Mouse (Mus musculus) embryonic facial prominence, embryonic 15.5 days (tissue): ENCODE results near the gene Inava. TPM values are rescaled to one million over a fixed set of nuclear protein-coding genes. Genes with fewer than 3 reads are reported as not detected.
A peak's percentile ranks its signal among the peaks of the same experiment; 100 is the strongest.

Experiments used
- ATAC-seq: fragments of 200-750 bp; cut with Nextera tagmentation; 2 replicates; pipeline ENCODE4 v1.8.0; 2017; ENCODE audit warnings: low read depth, moderate TSS enrichment; ENCODE audit not compliant: insufficient number of reproducible peaks, low FRiP score, low TSS enrichment
- H3K27ac ChIP-seq: fragments of 300-500 bp; sonication (generic); replicated peaks from 2 replicates; pipeline ENCODE4 v1.5.1; 2015; ENCODE audit warnings: mild to moderate bottlenecking, inconsistent platforms
- H3K27me3 ChIP-seq: fragments of 300-500 bp; sonication (generic); 2 replicates; pipeline ENCODE4 v1.6.1; 2015; ENCODE audit warnings: inconsistent platforms
- H3K36me3 ChIP-seq: fragments of 300-500 bp; sonication (generic); 2 replicates; pipeline ENCODE4 v1.6.1; 2015; ENCODE audit warnings: mild to moderate bottlenecking, inconsistent platforms
- H3K4me1 ChIP-seq: fragments of 300-500 bp; sonication (generic); 2 replicates; pipeline ENCODE4 v1.6.1; 2015; ENCODE audit warnings: inconsistent platforms
- H3K4me2 ChIP-seq: fragments of 300-500 bp; sonication (generic); replicated peaks from 2 replicates; pipeline ENCODE4 v1.6.1; 2015; ENCODE audit warnings: mild to moderate bottlenecking, inconsistent platforms
- H3K4me3 ChIP-seq: fragments of 300-500 bp; sonication (generic); replicated peaks from 2 replicates; pipeline ENCODE4 v1.5.1; 2015; ENCODE audit warnings: mild to moderate bottlenecking, inconsistent platforms
- H3K9ac ChIP-seq: fragments of 300-500 bp; sonication (generic); 2 replicates; pipeline ENCODE4 v1.6.1; 2015; ENCODE audit warnings: inconsistent platforms
- H3K9me3 ChIP-seq: fragments of 300-500 bp; sonication (generic); replicated peaks from 2 replicates; pipeline ENCODE4 v1.6.1; 2016; ENCODE audit warnings: inconsistent platforms
- WGBS: fragments of 180-500 bp; shearing (Covaris S2); methylation state at CpG from one replicate; pipeline ENCODE4 v1.1.7; 2015; 5-methylcytosine and 5-hydroxymethylcytosine counted together
- polyA plus RNA-seq: library from polyadenylated mRNA; unstranded; fragments of >200 nt; fragmentation: Nextera tagmentation; extraction: Ambion mirVana; gene quantifications from 2 replicates; pipeline ENCODE4 v1.2.1, GENCODE M21; 2015

Inava gene
- polyA plus RNA-seq, 1 experiment from 2014 or later, result 19.4 TPM

DNA sequence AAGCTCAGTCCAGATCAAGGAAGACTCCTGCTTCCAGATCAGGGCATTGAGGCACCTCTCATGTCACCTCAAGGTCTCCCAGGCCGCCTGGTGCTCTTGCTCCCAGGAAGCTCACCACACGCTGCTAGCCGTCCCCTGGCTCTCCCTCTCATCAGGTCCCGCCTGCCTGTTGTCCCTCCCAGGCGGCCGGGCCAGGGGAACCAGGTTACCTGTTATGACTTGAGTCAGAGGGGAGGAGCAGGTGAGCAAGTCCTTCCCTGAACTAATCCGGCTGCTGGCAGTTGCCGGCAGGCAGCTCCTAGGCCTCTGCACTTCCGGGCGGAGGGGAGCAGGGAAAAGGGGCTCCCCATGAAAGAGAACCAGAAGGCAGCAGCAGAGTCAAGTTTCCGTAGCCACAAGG, 3.9 kb downstream of the Inava start:
- WGBS, result 36% methylated on average over 11 of the region's 11 CpGs
- no peak for ATAC-seq
- peaks cover 68% of the 10 kb centered on the region for H3K4me1 ChIP-seq

DNA sequence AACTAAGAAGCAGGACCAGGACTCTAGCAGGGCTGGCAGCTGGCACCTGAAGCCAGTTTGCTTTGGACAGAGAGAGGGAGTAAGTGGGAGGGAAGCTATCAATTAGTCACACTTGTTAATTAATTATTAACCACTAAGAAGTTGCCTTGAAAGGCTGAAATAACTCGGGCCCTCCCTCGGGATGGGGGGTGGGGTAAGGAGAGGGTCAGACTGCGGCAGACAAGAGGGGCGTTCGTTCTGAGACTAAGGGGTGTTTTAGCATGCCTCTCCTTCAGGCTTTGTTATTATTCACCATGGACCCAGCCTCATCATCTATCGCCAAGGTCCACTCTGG, 5.1 kb downstream of the Inava start:
- Histone ChIP-seq H3K27me3 (no peaks in the 10 kb centered on the region), H3K27ac (0 out of 2 replicates have a peak overlapping the region, but pooled peaks have one; percentile 66), H3K4me3 (peak overlapping the region; percentile 28), H3K4me2 (peak overlapping the region; percentile 91), H3K4me1 (peaks cover 61% of the 10 kb centered on the region), H3K9me3 (no peaks in the 10 kb centered on the region), H3K9ac (no peak overlapping the region), H3K36me3 (peaks cover 20% of the 10 kb centered on the region)
- 36% methylated on average over 6 of the region's 6 CpGs for WGBS
- no peak for ATAC-seq

More for the DNA sequence above, 3.9 kb downstream of the Inava start:
- Histone ChIP-seq H3K36me3 (peaks cover 9% of the 10 kb centered on the region), H3K9me3 (no peaks in the 10 kb centered on the region), H3K27me3 (no peaks in the 10 kb centered on the region), H3K4me3 (peak overlapping the region; percentile 28), H3K4me2 (peak overlapping the region; percentile 91), H3K9ac (no peak overlapping the region), H3K27ac (peak overlapping the region; percentile 66)

DNA sequence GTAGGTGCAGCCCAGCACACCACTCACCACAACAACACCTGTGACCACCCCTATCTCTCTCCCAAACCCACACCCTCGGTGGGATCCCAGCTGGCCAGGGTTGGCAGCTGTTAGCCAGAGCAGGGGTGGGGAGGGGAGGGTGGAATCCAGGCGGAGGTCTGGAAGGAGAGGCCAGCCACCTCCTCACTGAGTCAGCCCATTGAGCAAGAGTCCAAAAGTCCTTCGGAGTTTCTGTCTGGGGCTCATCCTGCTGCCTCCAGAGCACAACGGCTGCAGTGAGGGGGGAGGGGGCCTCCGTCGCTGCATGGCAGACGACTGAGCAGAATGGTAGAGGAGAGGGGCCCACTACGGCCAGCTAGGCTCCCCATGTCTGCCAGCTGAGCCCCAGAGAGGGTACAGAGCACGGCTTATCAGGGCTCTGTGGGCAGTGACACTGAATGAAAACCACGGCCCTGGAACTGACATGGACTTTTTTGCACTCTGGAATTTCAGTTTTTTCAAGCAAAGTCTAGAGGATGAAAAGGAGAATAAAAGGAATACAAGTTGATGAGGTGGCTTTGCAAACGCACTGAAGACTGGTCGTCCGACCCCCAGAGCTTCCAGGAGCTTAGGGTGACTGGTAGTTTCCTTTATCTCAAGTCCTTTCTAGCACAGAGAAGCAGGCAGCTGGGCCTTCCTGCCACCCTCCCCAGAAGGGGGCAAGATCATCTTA, 5.6 kb downstream of the Inava start:
- peak overlapping the region; percentile 91 for H3K4me2 ChIP-seq
- H3K27ac ChIP-seq, result 0 out of 2 replicates have a peak overlapping the region, but pooled peaks have one; percentile 17
- 0 out of 2 replicates have a peak, but pooled peaks have one; percentile 13 for ATAC-seq
- WGBS, result 18% methylated on average over 13 of the region's 13 CpGs
- H3K9ac ChIP-seq, result no peak overlapping the region
- no peaks in the 10 kb centered on the region for H3K27me3 ChIP-seq
- peaks cover 58% of the 10 kb centered on the region for H3K4me1 ChIP-seq
- no peaks in the 10 kb centered on the region for H3K9me3 ChIP-seq
- H3K36me3 ChIP-seq, result peaks cover 22% of the 10 kb centered on the region
- H3K4me3 ChIP-seq, result peak overlapping the region; percentile 15

DNA sequence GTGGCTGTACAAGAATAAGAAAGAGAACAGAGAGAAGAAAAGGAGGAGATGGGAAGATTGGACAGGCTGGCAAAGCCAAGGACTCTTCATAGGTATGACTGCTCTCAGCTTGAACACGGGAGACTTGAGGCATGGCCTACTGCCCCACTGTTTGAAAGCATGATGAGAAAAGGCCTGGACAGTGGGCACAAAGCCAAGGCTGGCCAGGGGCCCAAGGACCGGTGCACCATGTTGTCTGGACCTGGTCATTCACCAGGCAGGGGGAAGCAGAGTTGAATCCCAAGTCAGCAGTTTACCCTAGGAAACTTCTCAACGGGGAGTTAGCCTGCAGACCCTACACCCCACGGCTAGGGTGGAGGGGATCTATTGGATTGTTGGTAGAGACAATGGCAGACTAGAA, 6.2 kb downstream of the Inava start:
- H3K36me3 ChIP-seq, result peaks cover 22% of the 10 kb centered on the region
- H3K9ac ChIP-seq, result no peak overlapping the region
- no peak for ATAC-seq
- H3K4me3 ChIP-seq, result no peak overlapping the region
- H3K4me2 ChIP-seq, result peak overlapping the region; percentile 91; the same call in 1 of the 2 replicates
- no peaks in the 10 kb centered on the region for H3K27me3 ChIP-seq
- no peak overlapping the region for H3K27ac ChIP-seq
- no peaks in the 10 kb centered on the region for H3K9me3 ChIP-seq
- H3K4me1 ChIP-seq, result peaks cover 52% of the 10 kb centered on the region
- 84% methylated on average over 4 of the region's 4 CpGs for WGBS

DNA sequence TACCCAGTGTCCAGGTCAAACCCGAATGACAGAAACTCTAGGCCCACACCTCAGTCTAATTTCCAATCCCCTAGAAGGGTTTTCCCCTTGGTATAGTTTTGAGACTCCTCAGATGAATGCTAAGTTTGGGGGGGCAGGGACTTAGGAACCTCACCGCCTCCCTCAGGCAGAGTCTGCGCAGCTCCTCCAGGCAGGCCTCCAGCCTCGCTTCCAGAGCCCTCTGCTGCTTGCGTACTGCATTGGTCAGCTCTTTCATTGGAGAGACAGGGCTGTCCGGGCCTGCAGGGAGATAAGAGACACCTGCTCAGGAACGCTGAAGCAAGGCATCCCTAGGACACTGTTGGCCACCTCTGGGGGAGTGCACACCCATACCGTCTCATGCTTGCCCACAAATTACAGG, 7.4 kb downstream of the Inava start:
- H3K9me3 ChIP-seq, result no peaks in the 10 kb centered on the region
- WGBS, result 85% methylated on average over 8 of the region's 8 CpGs
- H3K36me3 ChIP-seq, result peaks cover 22% of the 10 kb centered on the region
- H3K4me2 ChIP-seq, result no peak overlapping the region
- no peak overlapping the region for H3K9ac ChIP-seq
- no peak for ATAC-seq
- H3K4me1 ChIP-seq, result peaks cover 41% of the 10 kb centered on the region
- no peak overlapping the region for H3K27ac ChIP-seq
- no peak overlapping the region for H3K4me3 ChIP-seq
- H3K27me3 ChIP-seq, result no peaks in the 10 kb centered on the region

DNA sequence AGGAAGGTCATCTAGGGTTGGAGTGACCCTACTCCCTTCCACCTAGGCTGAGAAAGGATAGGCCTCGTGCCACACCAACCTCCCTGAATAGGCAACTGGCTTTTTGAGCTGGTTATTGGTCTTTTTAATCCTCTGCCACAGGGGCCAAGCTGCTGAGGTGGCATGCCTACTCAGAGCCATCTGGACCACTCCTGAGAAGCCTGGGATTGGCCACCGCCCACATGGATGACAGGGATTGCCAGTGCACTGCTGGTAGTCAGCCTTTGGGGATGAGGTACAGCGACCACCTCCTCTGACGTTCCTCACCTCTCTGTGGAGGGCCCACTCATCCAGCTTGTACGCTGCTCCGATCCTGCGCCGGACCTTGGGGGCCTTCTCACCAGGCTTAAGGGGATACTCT, 8.2 kb downstream of the Inava start:
- no peak overlapping the region for H3K27ac ChIP-seq
- H3K27me3 ChIP-seq, result no peaks in the 10 kb centered on the region
- 95% methylated on average over 8 of the region's 8 CpGs for WGBS
- no peak for ATAC-seq
- H3K4me2 ChIP-seq, result no peak overlapping the region
- H3K4me3 ChIP-seq, result no peak overlapping the region
- peaks cover 22% of the 10 kb centered on the region for H3K36me3 ChIP-seq
- H3K9ac ChIP-seq, result no peak overlapping the region
- H3K4me1 ChIP-seq, result peaks cover 33% of the 10 kb centered on the region
- no peaks in the 10 kb centered on the region for H3K9me3 ChIP-seq

DNA sequence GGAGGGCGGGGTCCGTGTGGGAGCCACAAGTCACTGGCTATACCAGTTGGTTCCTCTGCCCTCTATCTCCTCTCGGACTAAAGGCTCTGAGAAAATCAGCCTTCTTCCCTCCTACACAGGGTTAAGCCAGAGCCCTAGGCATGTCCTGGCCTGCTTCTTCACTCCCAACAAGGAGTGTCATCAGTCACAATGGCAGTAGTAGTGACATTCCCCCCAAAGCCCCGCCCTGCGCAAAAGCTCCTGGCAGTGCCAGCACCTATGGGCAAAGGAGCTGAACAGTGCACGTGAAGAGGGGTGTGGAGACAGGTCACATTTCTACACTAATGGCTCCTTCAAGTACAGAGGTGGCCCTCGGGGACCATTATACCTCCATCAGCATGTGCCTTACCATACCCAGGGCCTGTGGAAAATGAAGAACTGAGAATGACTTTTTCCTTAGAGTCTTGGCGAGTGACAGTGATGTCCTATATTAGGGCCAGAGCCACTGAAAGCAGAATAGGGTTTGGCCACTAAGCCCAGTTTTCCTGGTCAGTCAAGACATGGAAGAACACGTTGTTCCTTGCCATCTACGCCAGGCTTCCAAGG, 10.2 kb downstream of the Inava start:
- H3K4me1 ChIP-seq, result peaks cover 19% of the 10 kb centered on the region
- no peak overlapping the region for H3K9ac ChIP-seq
- no peak overlapping the region for H3K4me3 ChIP-seq
- peaks cover 29% of the 10 kb centered on the region for H3K36me3 ChIP-seq
- H3K4me2 ChIP-seq, result no peak overlapping the region
- H3K27me3 ChIP-seq, result no peaks in the 10 kb centered on the region
- WGBS, result 82% methylated on average over 10 of the region's 10 CpGs
- no peak for ATAC-seq
- H3K27ac ChIP-seq, result no peak overlapping the region
- no peaks in the 10 kb centered on the region for H3K9me3 ChIP-seq

DNA sequence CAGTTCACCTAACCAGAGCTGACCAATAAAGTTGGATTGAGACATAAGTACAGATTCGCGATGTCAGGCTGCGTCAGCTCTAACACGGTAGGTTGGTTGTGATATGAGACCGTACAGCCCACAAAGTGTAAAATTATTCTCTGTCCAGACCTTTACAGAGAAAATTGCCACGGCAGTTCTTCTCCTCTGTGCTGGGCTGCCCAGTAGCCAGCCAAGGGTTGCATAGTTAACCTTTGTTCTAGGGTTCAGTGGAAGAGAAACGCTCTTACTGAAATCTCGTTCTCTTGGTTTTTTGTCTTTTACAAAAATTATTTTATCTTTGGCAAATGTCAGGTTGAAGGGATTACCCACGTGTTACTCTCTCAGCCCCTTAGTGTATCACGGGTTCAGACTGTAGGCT, 11.7 kb downstream of the Inava start:
- Histone ChIP-seq H3K36me3 (peaks cover 44% of the 10 kb centered on the region), H3K27ac (no peak overlapping the region), H3K4me3 (no peak overlapping the region), H3K9ac (no peak overlapping the region), H3K4me1 (peaks cover 6% of the 10 kb centered on the region), H3K27me3 (no peaks in the 10 kb centered on the region), H3K9me3 (no peaks in the 10 kb centered on the region), H3K4me2 (no peak overlapping the region)
- WGBS, result 85% methylated on average over 10 of the region's 10 CpGs
- ATAC-seq, result no peak

DNA sequence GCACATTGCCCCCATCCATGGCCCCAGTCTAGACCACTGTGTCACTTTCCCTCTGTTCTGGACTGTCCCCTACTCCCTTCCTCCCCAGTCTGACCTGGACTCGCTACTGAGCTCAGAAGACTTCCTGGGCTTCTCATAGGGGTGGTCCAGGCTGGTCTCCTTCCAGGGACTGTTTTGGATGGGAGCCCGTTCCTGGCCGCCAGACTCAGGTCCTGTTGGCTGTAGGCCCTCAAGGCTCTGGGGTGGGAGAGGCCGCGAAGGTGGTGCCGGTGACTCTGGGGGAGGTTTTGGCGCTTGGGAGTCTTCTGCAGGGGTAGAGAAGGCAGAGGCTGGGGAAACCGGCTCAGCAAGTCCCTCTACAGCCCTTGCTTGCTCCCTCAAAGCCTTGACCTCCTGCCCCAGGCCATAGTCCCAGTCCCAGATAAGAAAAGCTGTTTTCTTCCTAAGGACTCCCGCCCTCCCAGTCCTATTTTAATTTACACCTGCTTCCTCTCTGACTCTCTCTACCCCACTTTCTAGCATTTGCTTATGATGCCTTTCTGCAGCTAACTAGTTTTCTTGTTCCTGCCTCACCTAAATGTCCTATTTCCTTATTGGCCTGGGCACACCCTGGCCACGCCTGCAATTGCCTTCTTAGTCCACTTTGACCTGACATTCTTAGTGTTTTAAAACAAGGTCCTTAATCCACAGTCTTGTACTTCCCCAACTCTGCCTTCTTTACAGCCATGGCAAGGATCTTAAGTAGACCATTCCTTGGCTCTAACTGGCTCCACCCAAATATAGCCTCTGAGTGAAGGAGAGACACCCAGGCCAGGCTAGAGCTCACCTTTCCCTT, 13.8 kb downstream of the Inava start:
- no peak overlapping the region for H3K4me2 ChIP-seq
- H3K27ac ChIP-seq, result no peak overlapping the region
- H3K36me3 ChIP-seq, result peaks cover 49% of the 10 kb centered on the region
- no peaks in the 10 kb centered on the region for H3K9me3 ChIP-seq
- ATAC-seq, result peak; percentile 41; the same call in 1 of the 2 replicates
- H3K27me3 ChIP-seq, result no peaks in the 10 kb centered on the region
- peaks cover 15% of the 10 kb centered on the region for H3K4me1 ChIP-seq
- H3K9ac ChIP-seq, result no peak overlapping the region
- H3K4me3 ChIP-seq, result no peak overlapping the region
- 63% methylated on average over 10 of the region's 10 CpGs for WGBS

DNA sequence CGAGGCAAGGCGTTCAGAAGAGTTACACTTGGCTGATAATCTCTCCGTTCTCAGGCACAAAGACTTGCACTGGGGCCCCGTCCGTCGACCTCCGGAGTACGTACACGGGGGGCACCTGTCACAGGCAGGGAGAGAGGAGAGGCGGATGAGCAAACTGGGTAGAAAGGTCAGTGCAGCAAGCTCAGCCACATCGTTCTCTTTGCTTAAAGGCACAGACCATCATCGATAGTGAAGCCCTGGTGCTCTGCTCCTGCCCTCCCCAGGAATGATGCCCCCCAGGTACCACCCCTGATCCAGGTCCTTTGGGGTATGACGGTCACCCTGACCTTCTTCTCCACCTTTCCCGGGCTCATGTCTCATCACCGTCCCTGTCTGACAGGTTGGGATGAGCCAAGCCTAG, 19.8 kb downstream of the Inava start:
- Histone ChIP-seq H3K4me2 (no peak overlapping the region), H3K4me3 (no peak overlapping the region), H3K27me3 (no peaks in the 10 kb centered on the region), H3K4me1 (peaks cover 9% of the 10 kb centered on the region; the same call in 1 of the 2 replicates), H3K27ac (no peak overlapping the region), H3K36me3 (peaks cover 32% of the 10 kb centered on the region; the same call in 1 of the 2 replicates), H3K9me3 (no peaks in the 10 kb centered on the region), H3K9ac (no peak overlapping the region)
- 80% methylated on average over 15 of the region's 15 CpGs for WGBS
- no peak for ATAC-seq

DNA sequence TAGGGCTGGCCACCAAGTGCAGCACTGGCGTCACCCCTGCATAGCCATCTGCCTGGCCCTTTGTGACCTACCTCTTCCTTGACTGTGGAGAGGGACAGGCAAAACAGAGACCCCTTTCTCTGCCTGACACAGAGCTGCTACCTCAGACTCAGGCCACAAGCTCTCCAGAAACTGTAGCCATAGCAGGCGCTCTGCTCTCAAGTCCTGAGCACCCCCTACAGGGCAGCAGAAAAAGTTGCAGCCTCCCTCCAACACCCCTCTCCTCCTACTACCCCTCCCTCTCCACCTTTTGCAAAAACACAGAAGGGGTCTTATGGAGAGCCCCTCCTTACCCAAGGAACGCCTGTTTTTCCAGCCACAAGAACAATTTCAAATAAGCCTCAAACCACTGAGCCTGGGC, 21.3 kb downstream of the Inava start, which contains the start of gene Mroh3:
Mroh3 (minus strand) TSS at position 26 of the 400 bp plus-strand sequence.
- Histone ChIP-seq H3K36me3 (peaks cover 19% of the 10 kb centered on the region; the same call in 1 of the 2 replicates), H3K27ac (no peak within 1 kb of the TSS), H3K27me3 (no peaks in the 10 kb centered on the region), H3K4me2 (no peak within 1 kb of the TSS), H3K4me3 (no peak within 1 kb of the TSS), H3K9me3 (no peaks in the 10 kb centered on the region), H3K9ac (no peak within 1 kb of the TSS), H3K4me1 (peaks cover 9% of the 10 kb centered on the region; the same call in 1 of the 2 replicates)
- ATAC-seq, result no peak
- 34% methylated on average over 3 of the region's 3 CpGs for WGBS
